Mouse (Mus musculus) liver, embryonic 16.5 days (tissue): ENCODE measurements around the gene Rap1gap2. TPM values are rescaled to one million over a fixed set of nuclear protein-coding genes. Genes with fewer than 3 reads are reported as not detected.

Experiments used
- ATAC-seq: fragments of 200-750 bp; cut with Nextera tagmentation; 2 replicates; pipeline ENCODE4 v1.8.0; 2017; ENCODE audit warnings: low read depth, mild to moderate bottlenecking, moderate number of reproducible peaks, moderate library complexity
- H3K27ac ChIP-seq: fragments of 300-500 bp; sonication (generic); 2 replicates; pipeline ENCODE4 v1.5.1; 2014; ENCODE audit warnings: mild to moderate bottlenecking, low read length
- H3K27me3 ChIP-seq: fragments of 300-500 bp; sonication (generic); 2 replicates; pipeline ENCODE4 v1.6.1; 2014; ENCODE audit warnings: low read depth, low read length, mixed read lengths; ENCODE audit not compliant: control insufficient read depth, insufficient read depth
- H3K36me3 ChIP-seq: fragments of 300-500 bp; sonication (generic); 2 replicates; pipeline ENCODE4 v1.6.1; 2014; ENCODE audit warnings: mild to moderate bottlenecking; ENCODE audit not compliant: control insufficient read depth, insufficient read depth
- H3K4me1 ChIP-seq: fragments of 300-500 bp; sonication (generic); 2 replicates; pipeline ENCODE4 v1.6.1; 2014; ENCODE audit warnings: low read depth, low read length, mixed read lengths; ENCODE audit not compliant: control insufficient read depth
- H3K4me2 ChIP-seq: fragments of 300-500 bp; sonication (generic); 2 replicates; pipeline ENCODE4 v1.6.1; 2014; ENCODE audit warnings: low read depth, low read length, mixed read lengths
- H3K4me3 ChIP-seq: fragments of 300-500 bp; sonication (generic); 2 replicates; pipeline ENCODE4 v1.5.1; 2014; ENCODE audit warnings: low read depth, mild to moderate bottlenecking, low read length
- H3K9ac ChIP-seq: fragments of 300-500 bp; sonication (generic); 2 replicates; pipeline ENCODE4 v1.6.1; 2014; ENCODE audit warnings: low read depth, low read length
- H3K9me3 ChIP-seq: fragments of 300-500 bp; sonication (generic); replicated peaks from 2 replicates; pipeline ENCODE4 v1.6.1; 2016; ENCODE audit warnings: low read length; ENCODE audit not compliant: control insufficient read depth
- WGBS: fragments of 180-500 bp; shearing (Covaris S2); extraction: QIAGEN DNeasy Blood & Tissue Kit; methylation state at CpG from one replicate; pipeline ENCODE4 v1.1.7; 2014; ENCODE audit not compliant: insufficient replicate concordance; 5-methylcytosine and 5-hydroxymethylcytosine counted together
- polyA plus RNA-seq: library from polyadenylated mRNA; unstranded; fragments of >200 nt; fragmentation: Nextera tagmentation; extraction: Ambion mirVana; gene quantifications from 2 replicates; pipeline ENCODE4 v1.2.1, GENCODE M21; 2015

The Rap1gap2 gene
- polyA plus RNA-seq, 1 experiment from 2014 or later, result 1.2 TPM

GRCm38 (mm10) chr11:74458400-74458799 is 152.3 kb downstream of the Rap1gap2 start:
- Histone ChIP-seq H3K4me1 (no peaks in the 10 kb centered on the region), H3K9me3 (no peaks in the 10 kb centered on the region), H3K4me3 (no peak overlapping the region), H3K9ac (no peak overlapping the region), H3K4me2 (no peak overlapping the region), H3K36me3 (no peaks in the 10 kb centered on the region), H3K27me3 (no peaks in the 10 kb centered on the region), H3K27ac (no peak overlapping the region)
- no peak for ATAC-seq
- WGBS, result 47% methylated on average over 3 of the region's 3 CpGs

DNA sequence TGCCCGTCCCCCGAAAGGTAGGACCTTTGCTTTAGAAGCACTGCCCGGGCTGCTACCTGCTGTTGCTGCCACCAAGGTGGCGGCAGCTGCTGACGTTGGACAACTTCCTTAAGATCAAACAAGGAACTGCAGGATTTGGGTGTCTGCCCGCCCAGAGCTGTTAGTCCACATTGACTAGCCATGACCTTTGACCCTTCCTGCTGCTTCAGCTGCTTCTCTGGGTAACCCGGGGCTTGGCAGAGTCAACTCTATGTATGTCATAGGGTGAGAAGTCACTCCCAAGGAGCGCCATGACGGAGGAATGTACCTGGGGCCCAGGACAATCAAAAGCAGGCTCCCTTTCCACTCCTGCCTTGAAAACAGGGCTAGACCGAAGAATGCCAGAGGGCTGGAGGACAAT is 153.5 kb downstream of the Rap1gap2 start:
- H3K36me3 ChIP-seq, result no peaks in the 10 kb centered on the region
- whole genome bisulfite sequencing, result 70% methylated on average over 10 of the region's 10 CpGs
- H3K4me3 ChIP-seq, result no peak overlapping the region
- no peak overlapping the region for H3K27ac ChIP-seq
- no peaks in the 10 kb centered on the region for H3K27me3 ChIP-seq
- H3K9me3 ChIP-seq, result no peaks in the 10 kb centered on the region
- H3K9ac ChIP-seq, result no peak overlapping the region
- ATAC-seq, result no peak
- no peak overlapping the region for H3K4me2 ChIP-seq
- H3K4me1 ChIP-seq, result no peaks in the 10 kb centered on the region

DNA sequence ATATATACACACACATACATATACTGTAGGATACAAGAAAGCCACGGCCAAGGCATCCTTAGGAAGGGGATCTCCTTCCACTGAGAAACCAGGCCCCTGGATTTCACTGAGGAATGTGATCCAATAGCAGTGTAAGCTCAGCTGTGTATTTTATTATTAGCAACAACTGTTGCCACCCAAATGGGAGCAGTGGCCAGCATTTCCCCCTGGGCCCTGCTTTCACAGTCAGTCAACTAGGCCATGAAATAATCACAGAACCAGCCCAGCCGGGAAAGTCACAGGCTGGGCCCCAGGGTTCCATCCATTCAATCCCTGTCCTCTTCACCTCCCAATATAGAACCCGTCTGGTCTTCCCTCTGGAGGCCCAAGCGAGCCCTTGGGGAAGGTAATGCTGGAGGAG is 162.2 kb downstream of the Rap1gap2 start:
- Histone ChIP-seq H3K9ac (no peak overlapping the region), H3K27ac (no peak overlapping the region), H3K9me3 (no peaks in the 10 kb centered on the region), H3K4me2 (no peak overlapping the region), H3K27me3 (no peaks in the 10 kb centered on the region), H3K36me3 (no peaks in the 10 kb centered on the region), H3K4me3 (no peak overlapping the region), H3K4me1 (no peaks in the 10 kb centered on the region)
- ATAC-seq, result no peak
- WGBS, result 63% methylated on average over 4 of the region's 4 CpGs

DNA sequence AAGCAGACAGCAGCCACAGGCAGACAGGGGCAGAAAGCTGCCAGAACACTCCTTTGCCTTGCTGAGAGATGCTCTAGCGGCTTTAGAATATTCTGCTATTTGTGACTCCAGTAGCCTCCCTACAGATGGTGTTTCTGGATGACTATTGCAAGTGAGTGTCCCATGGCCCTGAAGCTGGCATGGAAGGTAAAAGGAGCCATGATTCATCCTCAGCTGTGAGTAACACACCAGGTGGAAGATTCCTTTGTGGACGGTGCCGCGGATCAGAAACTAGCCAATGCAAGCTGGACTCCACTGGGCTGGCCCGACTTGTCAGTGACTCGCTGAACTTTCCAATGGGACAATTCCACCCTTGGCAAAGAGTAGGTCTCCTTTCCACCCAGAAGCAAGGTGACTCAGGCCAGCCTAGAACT is 162.7 kb downstream of the Rap1gap2 start:
- H3K4me1 ChIP-seq, result no peaks in the 10 kb centered on the region
- no peak overlapping the region for H3K27ac ChIP-seq
- no peaks in the 10 kb centered on the region for H3K9me3 ChIP-seq
- no peak for ATAC-seq
- no peak overlapping the region for H3K4me2 ChIP-seq
- no peaks in the 10 kb centered on the region for H3K36me3 ChIP-seq
- H3K27me3 ChIP-seq, result no peaks in the 10 kb centered on the region
- no peak overlapping the region for H3K4me3 ChIP-seq
- no peak overlapping the region for H3K9ac ChIP-seq
- 74% methylated on average over 6 of the region's 6 CpGs for WGBS

- Histone ChIP-seq H3K4me1 (no peaks in the 10 kb centered on the region), H3K9me3 (no peaks in the 10 kb centered on the region), H3K27ac (no peak overlapping the region), H3K36me3 (no peaks in the 10 kb centered on the region), H3K9ac (no peak overlapping the region), H3K27me3 (no peaks in the 10 kb centered on the region), H3K4me2 (no peak overlapping the region), H3K4me3 (no peak overlapping the region)
- no peak for ATAC-seq
- 60% methylated on average over 3 of the region's 3 CpGs for WGBS
Measured at GRCm38 (mm10) chr11:74445591-74445990, 165.1 kb downstream of the Rap1gap2 start.

GRCm38 (mm10) chr11:74443924-74444256 is 166.8 kb downstream of the Rap1gap2 start:
- Histone ChIP-seq H3K4me3 (no peak overlapping the region), H3K27ac (no peak overlapping the region), H3K27me3 (no peaks in the 10 kb centered on the region), H3K4me1 (no peaks in the 10 kb centered on the region), H3K9me3 (no peaks in the 10 kb centered on the region), H3K36me3 (no peaks in the 10 kb centered on the region), H3K9ac (no peak overlapping the region), H3K4me2 (no peak overlapping the region)
- WGBS, result 44% methylated on average over 5 of the region's 5 CpGs
- no peak for ATAC-seq

DNA sequence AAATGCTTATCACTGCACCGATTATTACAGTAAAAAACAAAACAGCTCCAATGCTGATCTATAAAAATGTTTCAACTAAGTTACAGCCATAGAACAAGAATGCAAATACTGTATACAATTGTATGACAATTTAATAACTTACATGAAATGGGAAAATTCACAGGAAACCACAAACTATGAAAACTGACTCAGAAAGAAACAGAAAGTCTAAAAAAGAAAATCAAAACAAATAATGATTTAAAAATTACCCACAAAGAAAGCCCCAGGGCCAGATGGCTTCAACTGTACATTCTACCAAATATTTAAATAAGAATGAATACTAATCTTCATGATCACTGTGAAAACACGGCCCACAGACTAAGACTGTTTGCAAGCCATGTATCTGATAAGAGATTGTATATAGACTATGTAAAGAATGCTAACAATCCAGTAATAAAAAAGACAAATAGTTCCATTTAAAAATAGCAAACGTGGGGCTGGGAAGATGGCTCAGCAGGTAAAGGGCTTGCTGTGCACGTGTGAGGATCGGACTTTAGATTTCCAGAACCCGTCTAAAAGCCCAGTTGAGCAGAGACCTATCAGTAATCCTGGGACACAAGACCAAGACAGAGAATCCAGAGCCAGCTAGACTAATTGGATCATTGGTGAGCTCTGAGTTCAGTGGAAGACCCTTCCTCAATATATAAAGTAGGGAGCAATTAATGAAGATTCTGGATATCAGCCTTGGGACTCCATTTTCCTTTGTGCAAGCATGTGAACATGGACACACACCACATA is 167.4 kb downstream of the Rap1gap2 start:
- Histone ChIP-seq H3K4me1 (no peaks in the 10 kb centered on the region), H3K36me3 (no peaks in the 10 kb centered on the region), H3K27me3 (no peaks in the 10 kb centered on the region), H3K4me2 (no peak overlapping the region), H3K4me3 (no peak overlapping the region), H3K9ac (no peak overlapping the region), H3K9me3 (no peaks in the 10 kb centered on the region), H3K27ac (no peak overlapping the region)
- ATAC-seq, result no peak
- WGBS, result 53% methylated on average over 6 of the region's 6 CpGs

GRCm38 (mm10) chr11:74442396-74442795 is 168.3 kb downstream of the Rap1gap2 start:
- Histone ChIP-seq H3K4me2 (no peak overlapping the region), H3K4me3 (no peak overlapping the region), H3K9me3 (no peaks in the 10 kb centered on the region), H3K27me3 (no peaks in the 10 kb centered on the region), H3K9ac (no peak overlapping the region), H3K4me1 (no peaks in the 10 kb centered on the region), H3K27ac (no peak overlapping the region), H3K36me3 (no peaks in the 10 kb centered on the region)
- 60% methylated on average over 4 of the region's 4 CpGs for WGBS
- no peak for ATAC-seq

- Histone ChIP-seq H3K27me3 (no peaks in the 10 kb centered on the region), H3K4me3 (no peak overlapping the region), H3K4me1 (no peaks in the 10 kb centered on the region), H3K9me3 (no peaks in the 10 kb centered on the region), H3K27ac (no peak overlapping the region), H3K4me2 (no peak overlapping the region), H3K36me3 (no peaks in the 10 kb centered on the region), H3K9ac (no peak overlapping the region)
- WGBS, result 64% methylated on average over 8 of the region's 8 CpGs
- ATAC-seq, result no peak
Measured at GRCm38 (mm10) chr11:74440112-74440511, 170.6 kb downstream of the Rap1gap2 start.
